Mouse (Mus musculus) gastrocnemius, adult 2 months (tissue): ENCODE data around the gene Capns2. TPM values are rescaled to one million over a fixed set of nuclear protein-coding genes. Genes with fewer than 3 reads are reported as not detected.

Experiments used
- DNase-seq: peaks from one replicate; pipeline ENCODE4 v3.0.0; 2022
- H3K27ac ChIP-seq: fragments of 200-600 bp; 2 replicates; pipeline ENCODE4 v1.8.1; 2022; ENCODE audit warnings: mild to moderate bottlenecking
- H3K4me3 ChIP-seq: fragments of 200-600 bp; 2 replicates; pipeline ENCODE4 v1.8.1; 2022; ENCODE audit warnings: mild to moderate bottlenecking, moderate library complexity
- CTCF ChIP-seq: fragments of 200-600 bp; IDR thresholded peaks from 2 replicates; pipeline ENCODE4 v1.8.1; 2022; ENCODE audit warnings: antibody characterized with exemption, mild to moderate bottlenecking, moderate library complexity
- intact Hi-C: fragments of 180-260 bp; cut with DNase I; formaldehyde crosslinking; loops from one replicate; pipeline ENCODE4 v1.15.1; 2025
- total RNA-seq, 2 experiments: library from RNA; stranded (reverse); gene quantifications; 2 replicates each; pipeline ENCODE4 v1.2.3; 2021

The Capns2 gene
- total RNA-seq, 2 experiments from 2014 or later = not detected

DNA sequence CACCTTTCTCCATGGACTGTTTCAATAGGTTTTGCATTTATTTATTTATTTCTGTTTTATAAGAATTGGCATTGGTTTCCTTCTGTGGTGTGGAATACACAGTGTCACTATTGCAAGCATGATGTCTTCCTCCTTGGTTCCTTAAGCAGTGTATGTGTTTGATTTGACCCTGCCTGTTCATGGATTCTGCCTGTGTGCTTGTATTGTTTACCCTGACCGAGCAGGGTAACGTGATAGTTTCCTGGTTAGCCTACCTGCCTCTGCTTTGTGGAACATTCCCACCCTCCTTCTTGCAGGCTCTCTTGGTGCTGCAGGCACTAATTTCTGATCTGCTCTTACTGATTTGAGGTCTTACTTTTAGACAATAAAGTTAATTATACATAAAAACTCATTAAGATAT lies 7.3 kb upstream of the Capns2 start:
- TF ChIP-seq CTCF = no peak
- intact Hi-C loops = no loop called here

DNA sequence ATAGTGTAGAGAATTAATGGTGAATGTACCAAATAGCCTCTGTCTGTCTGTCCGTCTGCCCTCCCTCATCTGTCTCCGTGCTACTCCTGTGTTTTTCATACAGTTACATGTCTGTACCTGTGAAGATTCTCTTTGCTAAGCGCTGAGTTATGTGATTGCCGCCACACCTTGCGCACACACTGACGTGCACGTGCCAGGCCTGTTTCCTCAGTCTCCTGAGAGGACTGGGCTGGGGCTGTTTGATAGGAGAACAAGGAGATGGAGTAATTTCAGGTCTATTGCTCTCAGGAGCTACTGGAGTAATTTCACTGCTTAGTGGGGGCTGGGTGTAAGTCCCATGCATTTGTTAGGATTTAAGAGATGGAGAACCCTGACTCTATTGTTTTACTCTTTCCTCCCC lies 6.2 kb upstream of the Capns2 start:
- H3K4me3 ChIP-seq = no peak overlapping the region
- no peak for TF ChIP-seq CTCF
- H3K27ac ChIP-seq = no peak overlapping the region
- intact Hi-C loops = no loop called here
- no peak for DNase-seq

More for the DNA sequence above, 7.3 kb upstream of the Capns2 start:
- no peak overlapping the region for H3K27ac ChIP-seq
- no peak for DNase-seq
- H3K4me3 ChIP-seq = no peak overlapping the region

DNA sequence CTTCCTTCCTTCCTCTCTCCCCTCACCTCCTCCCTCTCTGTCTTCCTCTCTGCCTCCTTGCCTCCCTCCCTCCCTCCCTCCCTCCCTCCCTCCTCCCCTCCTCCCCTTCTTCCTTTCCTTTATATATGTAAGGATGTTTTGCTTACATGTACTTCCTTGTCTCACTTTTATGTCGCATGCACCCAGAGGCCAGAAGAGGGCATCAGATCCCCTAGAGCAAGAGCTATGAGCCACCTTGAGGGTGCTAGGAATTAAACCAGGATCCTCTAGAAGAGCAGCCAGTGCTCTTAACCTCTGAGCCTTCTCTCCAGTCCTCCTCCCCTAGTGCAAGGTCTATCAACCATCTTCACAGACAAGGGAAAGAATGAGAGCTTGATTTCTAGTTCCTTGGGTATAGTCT lies 5.2 kb upstream of the Capns2 start:
- no peak overlapping the region for H3K27ac ChIP-seq
- TF ChIP-seq CTCF = no peak
- intact Hi-C loops = no loop called here
- no peak for DNase-seq
- H3K4me3 ChIP-seq = no peak overlapping the region

GRCm38 (mm10) chr8:92896611-92897010 lies 4.6 kb upstream of the Capns2 start:
- DNase-seq = no peak
- intact Hi-C loops = no loop called here
- no peak for TF ChIP-seq CTCF
- H3K27ac ChIP-seq = no peak overlapping the region
- no peak overlapping the region for H3K4me3 ChIP-seq

DNA sequence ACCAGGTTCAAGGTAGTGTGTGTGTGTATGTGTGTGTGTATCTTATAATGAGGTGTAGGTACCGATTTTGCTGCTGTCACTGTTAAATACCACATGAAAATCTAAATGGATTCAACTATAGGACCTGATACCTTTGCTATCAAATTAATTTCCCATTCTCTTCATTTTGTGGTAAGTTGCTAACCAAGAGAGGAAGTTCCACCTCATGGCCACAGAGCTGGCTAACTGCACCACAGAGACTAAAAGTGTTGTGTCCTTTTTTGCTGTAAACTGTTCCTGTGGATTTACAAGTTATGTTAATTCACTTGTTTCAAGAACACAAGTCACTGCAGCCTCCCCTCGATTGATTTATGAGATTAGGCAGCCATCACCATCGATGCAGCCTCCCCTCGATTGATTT lies 3.4 kb upstream of the Capns2 start:
- TF ChIP-seq CTCF = no peak
- intact Hi-C loops = no loop called here
- no peak overlapping the region for H3K27ac ChIP-seq
- no peak for DNase-seq
- H3K4me3 ChIP-seq = no peak overlapping the region

GRCm38 (mm10) chr8:92899590-92899989 lies 1.6 kb upstream of the Capns2 start:
- no peak for DNase-seq
- no peak overlapping the region for H3K27ac ChIP-seq
- no peak overlapping the region for H3K4me3 ChIP-seq
- intact Hi-C loops = no loop called here
- TF ChIP-seq CTCF = no peak

GRCm38 (mm10) chr8:92902981-92903380 lies 1.8 kb downstream of the Capns2 start:
- DNase-seq = no peak
- Histone ChIP-seq H3K27ac (no peak overlapping the region; the same call in 1 of the 2 replicates), H3K4me3 (no peak overlapping the region)
- intact Hi-C loops = no loop called here
- no peak for TF ChIP-seq CTCF

DNA sequence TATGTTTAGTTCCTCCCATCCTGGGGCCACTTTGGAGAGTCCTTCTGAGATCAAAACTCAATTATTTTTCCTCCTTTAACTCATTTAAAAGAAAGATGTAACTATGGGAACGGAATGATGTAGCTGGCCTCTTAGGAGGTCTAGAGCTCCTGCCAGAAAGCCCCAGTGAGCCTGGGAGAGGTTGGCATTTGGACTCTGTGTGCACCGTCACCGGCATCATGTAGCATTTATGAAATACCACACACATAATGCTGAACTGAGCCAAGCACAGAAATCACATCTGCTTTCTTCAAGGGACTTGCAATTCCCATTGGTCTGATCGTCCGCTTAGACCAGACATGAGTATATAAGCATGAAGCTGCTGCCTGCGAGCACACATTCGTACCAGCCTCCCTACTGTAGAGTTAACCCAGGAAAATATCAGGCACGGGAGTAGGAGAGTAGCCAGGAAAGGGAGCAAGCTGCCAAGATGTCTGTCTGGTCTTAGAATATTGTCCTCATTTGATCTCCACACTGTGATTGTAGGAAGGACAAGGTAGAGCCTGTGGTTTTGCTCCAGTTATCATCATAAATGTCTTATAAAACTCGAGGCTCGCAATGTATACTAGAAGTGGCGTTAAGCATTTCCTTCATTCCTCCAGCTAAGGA lies 2.4 kb downstream of the Capns2 start:
- no peak overlapping the region for H3K4me3 ChIP-seq
- DNase-seq = peak; percentile 31
- no peak for TF ChIP-seq CTCF
- no peak overlapping the region; the same call in 1 of the 2 replicates for H3K27ac ChIP-seq
- intact Hi-C loops = no loop called here

GRCm38 (mm10) chr8:92906553-92906952 lies 5.3 kb downstream of the Capns2 start:
- DNase-seq = no peak
- peak overlapping the region; percentile 43; the same call in 1 of the 2 replicates for H3K27ac ChIP-seq

GRCm38 (mm10) chr8:92908448-92908847 lies 7.2 kb downstream of the Capns2 start:
- no peak for TF ChIP-seq CTCF
- no peak for DNase-seq
- Histone ChIP-seq H3K4me3 (no peak overlapping the region), H3K27ac (no peak overlapping the region)
- intact Hi-C loops = no loop called here

More at GRCm38 (mm10) chr8:92906553-92906952, 5.3 kb downstream of the Capns2 start:
- TF ChIP-seq CTCF = no peak
- intact Hi-C loops = no loop called here
- H3K4me3 ChIP-seq = no peak overlapping the region

GRCm38 (mm10) chr8:92911477-92911876 lies 10.3 kb downstream of the Capns2 start:
- Histone ChIP-seq H3K4me3 (no peak overlapping the region), H3K27ac (no peak overlapping the region)
- intact Hi-C loops = no loop called here
- DNase-seq = no peak
- no peak for TF ChIP-seq CTCF

DNA sequence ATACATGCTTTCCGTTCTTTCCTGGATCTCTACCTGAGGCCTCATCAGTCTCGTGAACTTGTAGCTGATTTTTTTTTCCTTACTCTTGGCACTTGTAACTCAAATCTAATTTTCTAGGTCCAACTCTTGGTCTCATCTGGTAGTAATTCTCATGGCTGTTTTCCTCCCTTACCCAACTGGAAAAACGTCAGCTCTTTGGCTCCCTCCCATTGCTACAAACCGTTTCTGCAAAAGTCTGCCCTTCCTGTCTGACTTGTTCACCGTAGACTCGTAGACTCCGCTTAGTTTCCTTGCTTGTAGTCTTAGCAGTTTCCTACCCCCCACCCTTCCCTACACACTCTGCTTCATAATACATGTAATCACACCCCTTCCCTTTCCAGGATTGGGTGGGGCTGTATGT lies 12.2 kb downstream of the Capns2 start:
- DNase-seq = peak; percentile 54
- Histone ChIP-seq H3K4me3 (no peak overlapping the region), H3K27ac (peak overlapping the region; percentile 48; the same call in 1 of the 2 replicates)
- no peak for TF ChIP-seq CTCF
- intact Hi-C loops = no loop called here

DNA sequence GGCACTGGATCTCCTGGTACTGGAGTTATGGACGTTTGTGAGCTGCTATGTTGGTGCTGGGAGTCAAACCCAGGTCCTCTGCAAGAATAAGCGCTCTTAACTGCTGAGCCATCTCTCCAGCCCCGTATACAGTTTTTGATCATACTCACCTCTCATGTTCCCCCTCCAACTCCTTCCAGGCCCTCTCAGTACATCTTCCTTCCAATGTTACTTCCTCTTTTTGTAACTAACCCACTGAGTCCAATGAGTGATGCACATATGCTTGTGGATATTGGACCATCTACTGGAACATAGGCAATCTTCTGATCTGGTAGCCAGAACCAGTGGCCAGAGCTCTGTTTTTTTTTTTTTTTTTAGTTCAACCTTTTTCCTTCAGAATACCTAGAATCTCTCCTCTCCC lies 14.9 kb downstream of the Capns2 start:
- no peak for TF ChIP-seq CTCF
- H3K27ac ChIP-seq = no peak overlapping the region
- intact Hi-C loops = no loop called here
- no peak overlapping the region for H3K4me3 ChIP-seq
- no peak for DNase-seq

- no peak for DNase-seq
- intact Hi-C loops = no loop called here
- no peak overlapping the region for H3K27ac ChIP-seq
These were observed 20.6 kb downstream of the Capns2 start for GRCm38 (mm10) chr8:92921768-92922167.

More at GRCm38 (mm10) chr8:92921768-92922167, 20.6 kb downstream of the Capns2 start:
- no peak overlapping the region for H3K4me3 ChIP-seq
- no peak for TF ChIP-seq CTCF
